1 mouse cellular context compared by ENCODE assay signal in the genomic region with DNA sequence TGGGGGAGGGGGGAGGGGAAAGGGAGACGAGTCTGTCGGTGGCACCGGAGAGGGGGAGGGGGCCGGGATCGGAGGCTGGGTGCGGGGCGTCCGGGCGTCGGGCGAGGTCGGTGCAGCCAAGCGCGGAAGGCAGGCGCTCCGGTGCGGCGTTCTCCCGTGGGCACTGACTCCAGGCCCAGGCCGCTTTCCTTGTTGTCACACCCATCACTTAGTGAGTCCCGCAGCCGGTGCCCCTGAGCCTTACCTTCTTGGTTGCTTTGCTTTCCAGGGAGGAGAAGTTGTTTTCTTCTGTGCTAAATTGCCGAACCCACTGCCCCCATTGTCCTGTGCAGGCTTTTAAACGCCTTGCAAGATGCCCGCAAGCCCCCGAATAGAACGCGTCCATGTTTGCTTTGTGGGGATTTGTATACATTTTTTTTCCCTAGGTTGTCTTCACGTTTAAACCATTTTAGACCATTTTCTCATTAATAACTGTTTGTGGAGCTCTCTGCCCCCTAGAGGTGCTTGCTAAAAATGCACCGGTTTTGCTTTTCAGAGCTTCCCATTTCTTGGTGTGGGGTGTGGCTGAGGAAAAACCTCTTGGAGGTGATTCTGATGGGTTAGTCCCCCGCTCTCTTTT.
A peak's percentile ranks its signal among the peaks of the same experiment; 100 is the strongest.
TF ChIP-seq lines count a peak whose summit lies in the region.

No protein-coding gene starts in this region.

TF ChIP-seq in CH12.LX, 34 proteins besides CTCF, POLR2A, EP300 and RAD21 (continued from another document):
- TF ChIP-seq SIN3A (IDR thresholded peaks at IDR 0.05; ENCODE audit: low read length) (peak; percentile 74; the same call in 1 of the 2 replicates), MAFK (IDR thresholded peaks at IDR 0.05; ENCODE audit: insufficient replicate concordance, low read length) (no peak), MXI1 (IDR thresholded peaks at IDR 0.05; ENCODE audit: low read depth, low read length) (no peak), POLR2AphosphoS2 (IDR thresholded peaks at IDR 0.05; ENCODE audit: low read depth, low read length) (no peak), ZC3H11A (IDR thresholded peaks at IDR 0.05; ENCODE audit: low read depth, low read length) (no peak), ETS1 (conservative IDR thresholded peaks at IDR 0.05; ENCODE audit: low read depth, low read length) (0 out of 2 replicates have a peak, but pooled peaks have one; percentile 15), TBP (conservative IDR thresholded peaks at IDR 0.05; ENCODE audit: low read depth, low read length) (no peak), MEF2A (IDR thresholded peaks at IDR 0.05; ENCODE audit: borderline replicate concordance, low read depth, low read length) (no peak), CHD1 (IDR thresholded peaks at IDR 0.05; ENCODE audit: low read depth, low read length) (no peak), CHD2 (IDR thresholded peaks at IDR 0.05; ENCODE audit: low read length) (peak; percentile 92), GABPA (IDR thresholded peaks at IDR 0.05; ENCODE audit: insufficient replicate concordance, low read depth, low read length) (no peak), ZKSCAN1 (IDR thresholded peaks at IDR 0.05; ENCODE audit: borderline replicate concordance, low read depth, low read length) (no peak), TCF12 (IDR thresholded peaks at IDR 0.05; ENCODE audit: low read depth, low read length) (no peak), USF2 (conservative IDR thresholded peaks at IDR 0.05; ENCODE audit: low read depth, low read length) (no peak), RCOR1 (conservative IDR thresholded peaks at IDR 0.05; ENCODE audit: low read depth, low read length) (no peak; the same call in 1 of the 2 replicates), KAT2A (IDR thresholded peaks at IDR 0.05; ENCODE audit: insufficient replicate concordance, low read length) (0 out of 2 replicates have a peak, but pooled peaks have one; percentile 27)
TF ChIP-seq in CH12.LX: peak in this region for 5.
